Mouse (Mus musculus) left cerebral cortex, adult 9 months (tissue): ENCODE results near the gene Mapkap1.
A peak's percentile ranks its signal among the peaks of the same experiment; 100 is the strongest.

ENCODE experiments used
- DNase-seq, 2 experiments: peaks; one replicate each; pipeline ENCODE4 v3.0.0; 2022; ENCODE audit warnings: low spot score in 2 of 2

Gene Mapkap1

DNA sequence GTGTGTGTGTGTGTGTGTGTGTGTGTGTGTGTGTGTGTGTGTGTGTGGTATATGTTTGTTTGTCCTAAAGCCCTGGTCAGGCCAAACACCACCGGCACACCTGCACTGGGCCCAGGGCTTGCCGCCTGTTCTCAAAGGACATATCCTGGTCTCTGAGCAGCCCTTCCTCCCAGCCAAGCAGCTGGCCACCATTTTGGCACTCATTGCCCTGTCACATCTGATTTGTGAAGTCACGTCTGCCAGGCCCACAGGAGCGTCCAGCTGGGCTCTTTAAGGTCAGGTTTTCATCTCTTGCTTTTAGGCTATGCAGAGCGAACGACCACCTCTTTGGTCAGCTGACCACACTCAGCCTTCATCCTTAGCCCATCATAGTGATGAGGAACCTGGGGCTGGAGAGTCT, 223.9 kb downstream of the Mapkap1 start:
- no peak for DNase-seq

DNA sequence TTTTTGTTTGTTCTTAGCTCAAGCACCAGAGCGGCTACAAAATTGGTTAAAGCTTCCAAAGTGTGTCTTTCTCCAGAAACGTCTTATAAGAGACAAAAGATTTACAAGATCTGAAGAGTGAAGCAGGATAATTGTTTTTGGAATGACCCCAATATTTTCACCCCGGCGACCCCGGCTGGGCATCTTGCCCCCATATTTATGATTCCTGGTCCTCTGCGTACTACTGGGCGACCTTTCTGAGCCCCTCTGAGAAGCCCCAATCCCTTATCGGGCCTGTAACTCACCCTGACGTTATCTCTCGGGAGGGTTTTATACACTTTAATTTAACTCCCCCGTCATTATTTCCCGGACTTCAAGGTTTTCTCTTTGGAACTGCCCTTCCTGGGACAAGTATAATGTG, 225.5 kb downstream of the Mapkap1 start:
- no peak for DNase-seq

DNA sequence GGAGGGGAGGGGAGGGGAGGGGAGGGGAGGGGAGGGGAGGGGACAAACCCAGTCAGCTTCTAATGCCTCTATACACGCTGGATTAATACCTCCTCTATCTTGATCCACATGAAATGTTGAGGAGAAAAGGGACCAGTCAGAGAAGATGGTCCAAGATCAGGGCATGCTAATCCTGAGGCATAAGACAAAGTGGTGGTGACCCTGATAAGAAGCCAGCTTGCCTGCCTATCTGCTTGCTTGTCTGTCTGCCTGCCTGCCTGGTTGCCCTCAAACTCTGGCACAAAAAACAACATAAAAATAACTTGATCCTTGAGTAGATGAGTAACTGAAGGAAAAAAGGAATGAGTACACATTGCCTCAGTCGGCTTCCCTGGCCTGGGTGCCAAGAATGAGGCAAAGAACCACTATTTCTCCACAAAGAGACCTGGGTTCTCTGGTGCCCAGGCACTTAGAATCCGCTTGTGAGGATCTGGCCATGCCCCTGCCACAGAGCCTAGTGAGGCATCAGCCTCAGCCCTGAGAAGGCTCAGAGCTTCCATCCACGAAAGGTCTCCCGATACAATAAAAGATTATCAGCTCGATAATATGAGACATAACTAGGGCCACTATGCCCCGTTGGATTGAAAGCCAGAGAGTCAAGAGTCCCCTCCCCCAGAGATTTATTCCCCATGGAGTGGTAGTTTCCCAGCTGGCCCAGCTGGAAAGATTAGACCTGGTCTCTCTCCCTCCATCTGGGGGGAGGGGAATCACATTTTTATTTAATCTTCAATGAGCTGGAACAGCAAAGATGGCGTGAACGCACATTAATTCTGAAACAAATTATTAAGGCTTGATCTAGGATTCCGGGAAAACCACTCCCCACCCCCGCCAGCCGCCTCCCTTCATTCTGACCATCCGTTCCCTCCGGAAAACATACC, 228.9 kb downstream of the Mapkap1 start:
- DNase-seq = no peak

DNA sequence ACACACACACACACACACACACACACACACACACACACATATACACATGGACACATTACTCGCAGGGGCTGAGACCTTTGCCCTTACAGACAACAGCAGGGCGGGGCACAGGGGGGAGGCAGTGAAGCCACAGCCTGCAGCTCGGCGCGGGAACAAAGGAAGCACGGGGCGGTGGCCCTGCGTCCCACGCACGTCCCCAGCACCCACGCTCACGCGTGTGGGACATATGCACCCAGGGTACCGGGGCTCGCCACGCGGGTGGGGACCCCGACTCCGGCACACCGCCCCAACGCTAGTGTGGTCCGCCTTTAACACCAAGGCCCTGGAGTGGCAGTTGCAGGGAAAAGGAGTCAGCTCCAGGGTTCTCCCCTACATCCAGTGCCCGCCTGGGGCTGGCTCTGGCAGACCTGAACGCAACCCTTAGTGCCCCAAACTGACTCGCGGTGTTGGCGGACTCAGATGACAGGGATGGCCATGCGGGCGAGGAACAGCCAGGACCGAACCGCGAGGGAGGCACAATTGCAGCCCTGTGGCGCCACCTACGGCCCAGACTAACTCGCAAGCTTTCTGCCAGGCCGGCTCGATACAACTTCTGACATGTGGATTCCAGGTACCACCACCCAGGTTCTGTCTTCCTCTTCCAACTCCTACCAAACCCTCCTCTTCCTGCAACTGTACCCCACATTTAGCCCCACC, 232.5 kb downstream of the Mapkap1 start:
- peak; percentile 26 to 82 for DNase-seq

DNA sequence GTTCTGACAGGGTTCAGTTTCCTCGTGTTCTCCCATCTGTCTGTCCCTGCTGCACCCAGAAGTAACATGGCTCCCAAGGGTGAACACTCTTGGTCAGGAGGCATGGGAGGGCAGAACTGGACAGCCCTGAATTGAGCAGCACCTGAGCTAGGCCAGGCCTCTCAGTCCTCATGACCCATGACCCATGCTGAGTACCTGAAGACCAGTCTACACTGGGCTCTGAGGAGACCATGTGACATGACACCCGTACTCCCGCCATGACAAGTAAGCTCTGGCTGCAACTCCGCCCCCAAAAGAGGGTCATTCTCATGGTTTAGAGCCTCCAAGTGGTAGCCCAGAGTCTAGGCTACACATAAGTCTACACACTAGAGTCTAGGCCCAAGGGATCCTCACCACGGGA, 233.2 kb downstream of the Mapkap1 start:
- no peak for DNase-seq

DNA sequence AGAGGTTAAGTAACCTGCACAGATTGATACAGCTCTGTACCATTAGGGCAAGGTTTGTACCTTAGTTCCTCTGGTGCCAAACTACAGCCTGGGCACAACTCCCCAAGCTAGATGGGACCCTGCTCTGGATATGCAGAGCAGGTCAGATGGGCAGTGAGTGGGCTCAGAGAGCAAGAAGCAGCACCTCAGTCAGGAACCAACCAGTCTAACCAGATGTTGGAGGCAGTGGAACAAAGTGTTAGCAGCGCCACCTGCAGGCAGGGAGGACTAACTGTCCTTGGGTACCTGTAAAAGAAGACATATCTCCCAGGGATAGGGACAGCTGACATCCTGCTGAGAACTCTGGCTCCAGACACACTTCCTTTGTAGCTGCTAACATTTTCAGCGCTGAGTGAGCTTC, 235.8 kb downstream of the Mapkap1 start:
- no peak for DNase-seq

DNA sequence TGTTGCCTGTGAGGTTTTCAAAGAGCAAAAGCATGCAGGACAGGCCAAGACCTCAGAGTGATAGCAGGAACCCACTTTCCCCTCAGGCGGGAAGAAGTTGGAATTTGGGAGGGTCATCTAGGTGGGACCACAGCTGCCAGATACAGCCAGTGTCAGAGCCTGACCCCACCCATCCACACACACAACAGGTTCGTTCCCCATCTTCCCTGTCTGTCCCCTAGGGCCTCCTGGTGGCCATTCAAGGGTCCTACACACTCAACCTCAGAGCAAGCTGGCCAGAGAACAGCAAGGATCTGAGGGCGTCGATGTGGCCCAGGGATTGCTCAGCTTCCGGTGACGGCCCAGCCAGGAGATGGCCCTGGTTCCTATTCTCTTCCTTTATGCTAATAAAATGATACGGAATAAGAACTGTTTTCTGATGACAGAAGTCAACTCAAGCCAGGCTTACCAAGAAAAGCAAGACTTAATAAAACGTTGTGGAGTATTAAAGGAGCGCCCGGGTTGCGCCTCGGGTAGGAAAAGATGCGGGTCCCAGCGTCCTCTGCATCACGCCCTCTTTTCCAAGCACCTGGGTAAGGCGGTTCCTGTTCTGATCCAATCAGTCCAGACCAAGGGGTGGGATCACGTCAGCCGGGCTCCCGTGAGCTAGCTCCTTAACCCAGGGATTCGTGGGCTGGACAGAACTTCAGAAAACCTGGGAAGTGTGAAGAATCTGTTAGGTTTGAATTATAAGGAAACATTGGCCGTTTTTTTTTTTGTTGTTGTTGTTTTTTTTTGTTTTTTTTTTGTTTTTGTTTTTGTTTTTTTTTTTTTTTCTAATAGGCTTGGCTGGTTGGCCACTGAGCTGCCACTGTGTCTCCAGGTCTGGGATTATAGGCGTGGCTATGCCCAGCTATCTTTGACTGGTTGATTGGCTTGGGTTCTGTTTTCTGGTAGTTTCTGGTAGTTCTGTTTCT, 238.3 kb downstream of the Mapkap1 start:
- no peak for DNase-seq

DNA sequence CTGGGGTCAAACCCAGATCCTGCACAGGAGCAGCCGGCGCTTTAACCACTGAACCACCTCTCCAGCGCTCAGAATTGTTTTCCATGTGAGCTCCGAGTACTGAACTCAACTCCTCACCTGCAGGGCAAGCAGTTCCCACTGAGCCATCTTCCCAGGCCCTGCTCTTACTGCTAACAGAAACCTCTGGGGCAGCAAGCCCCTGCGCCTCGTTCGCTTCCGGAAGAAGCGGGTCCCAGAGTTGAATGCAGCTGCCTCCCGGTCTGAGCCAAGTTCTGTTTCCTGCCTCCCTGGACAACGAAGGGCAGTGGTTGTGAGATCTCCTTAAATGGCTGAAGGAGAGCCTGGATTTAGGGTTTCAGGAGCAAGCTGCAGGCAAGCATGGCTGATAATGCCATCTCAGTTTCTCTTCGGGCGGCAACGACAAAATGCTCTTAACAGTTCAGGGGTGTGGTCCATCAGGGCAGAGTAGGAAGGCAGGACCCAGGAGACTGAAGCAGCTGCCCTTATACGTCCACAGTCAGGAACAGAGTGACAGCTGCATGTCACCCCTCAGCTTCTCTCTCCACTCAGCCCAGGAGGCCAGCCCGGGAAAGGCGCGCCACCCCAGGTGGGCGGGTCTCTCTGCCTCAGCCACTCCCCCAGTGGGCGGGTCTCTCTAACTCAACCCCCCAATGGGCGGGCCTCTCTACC, 239.4 kb downstream of the Mapkap1 start:
- DNase-seq = peak in 1 of 2 experiments; percentile 15

DNA sequence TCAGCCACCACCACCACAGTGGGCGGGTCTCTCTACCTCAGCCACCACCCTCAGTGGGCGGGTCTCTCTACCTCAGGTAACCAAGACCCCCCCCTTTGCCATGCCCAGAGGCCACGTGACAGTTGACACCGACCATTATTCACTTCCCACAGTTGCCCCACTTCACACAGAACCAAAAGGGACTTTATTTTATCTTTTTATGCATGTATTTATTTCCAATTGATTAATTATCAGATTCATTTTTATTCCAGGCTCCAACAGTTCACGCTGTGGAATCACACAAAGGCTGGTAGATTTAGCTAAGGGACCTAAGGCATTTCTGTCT, 239.9 kb downstream of the Mapkap1 start:
- no peak for DNase-seq

DNA sequence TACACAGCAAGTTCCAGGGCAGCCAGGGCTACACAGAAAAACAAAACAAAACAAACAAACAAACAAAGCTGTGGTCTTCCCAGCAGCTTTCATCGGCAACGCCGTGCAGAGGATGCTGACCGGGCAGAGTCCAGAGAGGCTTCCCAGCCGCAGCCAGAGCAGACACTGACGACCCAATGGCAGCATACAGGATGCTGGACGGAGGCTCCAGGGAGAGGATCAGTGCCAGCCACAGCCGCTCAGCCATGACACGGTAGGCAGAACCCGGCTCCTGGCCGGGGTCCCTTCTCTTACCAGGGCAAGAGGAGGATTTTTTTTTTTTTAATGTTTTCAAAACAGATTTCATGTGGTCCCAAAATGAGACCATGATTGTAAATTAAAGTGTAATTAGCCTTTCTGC, 240.8 kb downstream of the Mapkap1 start:
- no peak for DNase-seq

DNA sequence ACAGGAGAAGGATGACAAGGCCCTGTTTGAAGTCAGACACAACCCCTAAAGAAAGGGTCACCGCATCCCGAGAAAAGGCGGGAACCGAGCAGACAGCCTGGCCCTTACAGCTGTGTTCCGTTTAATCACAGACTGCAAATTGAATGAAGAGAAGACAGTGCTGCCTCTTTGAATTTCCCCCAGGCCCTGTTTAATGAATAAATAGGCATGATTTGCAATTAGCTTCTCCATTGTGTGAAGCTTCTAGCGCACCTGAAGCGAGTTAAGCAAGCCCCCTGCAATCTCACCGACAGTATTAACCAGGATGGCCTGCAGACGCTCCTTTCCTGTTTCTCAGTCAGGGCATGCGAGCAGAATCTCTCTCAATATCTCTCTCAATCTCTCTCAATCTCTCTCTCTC, 261.2 kb downstream of the Mapkap1 start:
- DNase-seq = no peak

DNA sequence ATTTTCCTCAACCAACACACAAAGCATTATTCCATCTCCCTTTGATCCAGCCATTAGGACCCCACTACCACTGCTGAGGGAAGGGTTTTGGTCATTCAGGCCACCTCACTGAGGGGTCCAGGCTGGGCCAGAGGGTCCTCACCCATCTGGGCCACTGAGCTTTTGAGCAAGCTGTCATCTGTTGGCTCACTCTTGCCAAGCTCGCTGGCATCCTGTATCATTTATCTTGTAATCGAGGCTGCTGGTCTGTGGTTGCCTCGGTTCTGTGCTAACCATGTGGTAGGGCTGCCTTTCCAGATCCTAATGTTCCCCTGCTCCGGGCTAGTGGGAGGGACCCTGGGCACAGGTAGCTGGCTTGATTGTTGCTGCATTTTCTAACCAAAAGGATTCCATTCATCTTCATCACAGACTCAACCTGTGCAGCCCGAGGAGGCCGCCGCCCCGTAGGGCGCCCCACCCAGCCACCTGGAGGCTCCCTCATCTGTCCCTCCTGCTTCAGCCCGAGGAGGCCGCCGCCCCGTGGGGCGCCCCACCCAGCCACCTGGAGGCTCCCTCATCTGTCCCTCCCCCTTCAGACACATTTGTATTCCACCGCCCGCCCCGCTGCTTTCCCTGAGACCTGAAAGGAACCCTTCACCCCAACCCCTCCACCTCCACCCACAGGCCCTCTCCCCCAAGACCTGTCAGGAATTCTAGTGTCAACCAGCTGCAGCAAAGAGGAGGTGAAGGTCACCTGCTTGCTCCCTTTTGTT, 262.0 kb downstream of the Mapkap1 start:
- DNase-seq = no peak

DNA sequence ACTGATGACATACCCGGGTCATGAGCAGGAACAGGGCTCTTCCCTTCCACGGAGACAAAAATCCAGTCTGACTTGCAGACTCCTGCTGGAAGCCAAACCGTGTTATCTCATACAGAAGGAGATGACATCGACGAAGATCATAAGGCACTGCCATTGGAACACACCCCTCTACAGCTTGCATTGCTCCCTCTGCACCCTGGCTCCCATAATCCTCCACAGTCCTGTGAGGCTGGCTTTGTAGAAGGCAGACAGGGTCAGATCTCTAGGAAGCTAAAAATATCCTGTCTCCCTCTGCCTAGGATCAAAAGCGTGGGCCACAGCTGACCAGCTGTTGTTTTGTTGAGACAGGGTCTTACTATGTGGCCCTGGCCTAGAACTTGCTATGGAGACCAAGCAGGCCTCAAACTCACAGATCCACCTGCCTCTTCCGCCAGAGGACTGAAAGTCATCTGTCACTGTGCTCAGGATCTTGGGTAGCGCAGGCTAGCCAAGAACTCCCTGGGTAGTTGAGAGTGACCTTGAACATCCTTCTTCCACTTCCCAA, 262.7 kb downstream of the Mapkap1 start:
- DNase-seq = no peak

DNA sequence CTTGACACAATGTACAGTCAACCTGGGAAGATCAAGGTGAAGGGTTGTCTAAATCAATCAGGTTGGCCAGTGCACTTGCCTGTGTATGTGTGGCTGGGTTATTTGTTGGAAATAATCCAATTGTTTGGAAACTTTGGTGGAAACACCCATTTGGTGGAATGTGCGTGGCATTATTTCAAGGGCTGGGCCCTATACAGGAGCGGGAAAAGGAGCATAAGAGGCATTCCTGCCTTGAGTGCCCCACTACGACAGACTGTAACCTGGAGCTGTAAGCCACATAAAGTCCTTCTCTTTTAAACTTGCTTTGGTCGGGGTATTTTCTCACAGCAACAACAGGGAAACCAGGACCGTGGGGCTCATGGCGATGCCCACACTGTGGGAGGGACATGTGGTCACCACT, 263.9 kb downstream of the Mapkap1 start:
- DNase-seq = no peak

DNA sequence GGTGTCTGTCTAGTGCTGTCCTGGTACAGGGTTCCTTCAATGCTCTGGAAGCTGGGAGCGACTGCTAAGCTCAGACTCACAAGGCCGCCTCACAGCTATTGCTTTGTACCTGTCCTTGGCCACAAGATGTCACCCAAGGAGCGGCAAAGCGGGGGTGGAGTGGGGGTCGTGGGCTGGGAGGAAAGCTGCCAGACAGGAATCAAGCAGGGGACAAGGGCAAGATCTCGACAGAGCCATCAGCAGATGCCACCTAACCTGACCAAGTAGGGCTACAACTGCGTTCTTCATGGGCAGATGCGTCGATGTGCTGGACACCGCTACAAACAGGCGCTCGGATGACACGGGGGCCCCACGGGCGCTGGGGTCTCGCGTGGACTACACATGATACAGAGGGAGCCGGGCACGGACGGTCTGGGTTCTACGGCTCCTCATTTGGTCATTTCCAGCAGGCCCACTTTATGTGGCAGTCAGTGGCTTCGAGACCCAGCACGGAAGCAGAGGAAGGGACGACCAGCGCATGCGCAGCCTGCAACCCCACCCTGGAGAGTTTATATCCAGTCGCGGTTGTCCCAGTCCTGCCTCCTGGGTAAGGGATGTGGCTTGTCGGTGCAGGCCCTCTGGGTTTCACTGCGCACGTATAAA, 264.9 kb downstream of the Mapkap1 start:
- DNase-seq = peak in 1 of 2 experiments; percentile 28

DNA sequence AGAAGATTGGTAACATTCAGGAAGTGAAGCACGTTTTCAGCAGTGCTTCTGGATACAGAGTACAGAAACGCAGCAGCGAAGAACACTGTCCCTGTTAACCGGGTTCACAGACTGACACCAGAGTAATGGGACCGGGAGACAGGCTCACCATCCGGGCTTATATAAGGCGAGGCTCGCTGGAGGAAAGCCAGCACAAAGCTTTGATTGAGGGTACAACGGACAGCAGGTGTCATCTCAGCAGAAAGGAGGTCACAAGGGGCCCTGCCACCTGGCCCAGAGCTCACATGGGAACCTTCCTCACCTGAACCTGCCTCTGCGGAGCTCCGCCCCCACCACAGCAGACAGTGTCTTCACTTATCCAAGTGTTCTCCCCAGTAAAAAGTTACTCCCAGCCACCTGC, 267.3 kb downstream of the Mapkap1 start:
- no peak for DNase-seq
